Mouse (Mus musculus) midbrain, embryonic 13.5 days (tissue): ENCODE measurements around the gene Slc38a10. TPM values are rescaled to one million over a fixed set of nuclear protein-coding genes. Genes with fewer than 3 reads are reported as not detected.

ENCODE experiments used
- ATAC-seq: fragments of 200-750 bp; cut with Nextera tagmentation; 2 replicates; pipeline ENCODE4 v1.8.0; 2017; ENCODE audit warnings: mild to moderate bottlenecking, moderate TSS enrichment, moderate library complexity
- H3K27ac ChIP-seq: fragments of 300-500 bp; sonication (generic); 2 replicates; pipeline ENCODE4 v1.5.1; 2015; ENCODE audit warnings: inconsistent platforms, mild to moderate bottlenecking, moderate library complexity
- H3K27me3 ChIP-seq: fragments of 300-500 bp; sonication (generic); 2 replicates; pipeline ENCODE4 v1.6.1; 2015; ENCODE audit warnings: mild to moderate bottlenecking, inconsistent platforms
- H3K36me3 ChIP-seq: fragments of 300-500 bp; sonication (generic); 2 replicates; pipeline ENCODE4 v1.6.1; 2015; ENCODE audit warnings: mild to moderate bottlenecking, inconsistent platforms
- H3K4me1 ChIP-seq: fragments of 300-500 bp; sonication (generic); replicated peaks from 2 replicates; pipeline ENCODE4 v1.6.1; 2015; ENCODE audit warnings: inconsistent platforms
- H3K4me2 ChIP-seq: fragments of 300-500 bp; sonication (generic); replicated peaks from 2 replicates; pipeline ENCODE4 v1.6.1; 2015; ENCODE audit warnings: moderate library complexity, mild to moderate bottlenecking, inconsistent platforms
- H3K4me3 ChIP-seq: fragments of 300-500 bp; sonication (generic); replicated peaks from 2 replicates; pipeline ENCODE4 v1.5.1; 2015; ENCODE audit warnings: mild to moderate bottlenecking, inconsistent platforms
- H3K9ac ChIP-seq: fragments of 300-500 bp; sonication (generic); replicated peaks from 2 replicates; pipeline ENCODE4 v1.6.1; 2015; ENCODE audit warnings: mild to moderate bottlenecking, inconsistent platforms
- H3K9me3 ChIP-seq: fragments of 300-500 bp; sonication (generic); 2 replicates; pipeline ENCODE4 v1.6.1; 2016; ENCODE audit warnings: mild to moderate bottlenecking, inconsistent platforms
- WGBS: fragments of 180-500 bp; shearing (Covaris S2); methylation state at CpG from one replicate; pipeline ENCODE4 v1.1.7; 2015; 5-methylcytosine and 5-hydroxymethylcytosine counted together
- polyA plus RNA-seq: library from polyadenylated mRNA; unstranded; fragments of >200 nt; fragmentation: Nextera tagmentation; extraction: Ambion mirVana; gene quantifications from 2 replicates; pipeline ENCODE4 v1.2.1, GENCODE M21; 2015

Slc38a10 gene
- polyA plus RNA-seq, 1 experiment from 2014 or later = 109 TPM

DNA sequence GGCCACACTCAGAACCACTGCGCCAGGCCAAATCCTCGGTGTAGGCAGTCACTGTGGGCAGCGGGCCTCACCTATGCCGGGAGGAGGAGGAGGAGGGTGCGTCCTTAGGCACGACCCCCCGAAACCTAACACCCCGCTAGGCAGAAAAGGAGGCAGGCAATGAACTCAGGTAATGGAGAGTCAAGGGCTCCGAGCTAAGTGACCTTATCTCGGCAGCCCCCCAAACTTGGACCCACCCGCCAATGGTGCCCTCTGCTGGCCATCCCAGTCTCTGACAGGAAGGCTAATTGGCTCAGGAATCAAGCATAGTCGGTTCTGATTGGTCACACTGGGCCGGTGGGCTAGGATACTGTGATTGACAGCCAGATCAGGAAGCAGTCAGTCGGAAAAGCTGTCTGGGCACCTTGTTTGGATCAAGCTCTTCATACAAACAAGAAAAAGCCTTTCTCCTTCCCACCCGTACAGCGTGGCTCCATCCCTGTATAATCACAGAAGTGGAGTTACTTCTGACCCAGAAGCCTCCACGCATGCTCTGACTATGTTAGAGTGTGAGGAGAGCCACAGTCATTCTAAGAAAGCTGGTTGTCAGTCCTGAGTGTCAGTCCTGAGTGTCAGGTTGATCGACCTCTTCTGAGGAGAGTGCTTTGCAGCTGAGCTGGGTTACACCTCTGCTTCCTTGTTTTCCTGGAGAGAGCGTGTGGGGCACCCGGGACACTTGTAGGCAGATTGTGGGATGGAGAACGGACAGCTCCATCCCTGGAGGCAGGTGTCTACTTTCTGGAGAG lies 18.3 kb upstream of the Slc38a10 start:
- peak; percentile 89 for ATAC-seq
- Histone ChIP-seq H3K9me3 (no peaks in the 10 kb centered on the region), H3K4me1 (peaks cover 26% of the 10 kb centered on the region), H3K9ac (peak overlapping the region; percentile 36; the same call in 1 of the 2 replicates), H3K4me3 (peak overlapping the region; percentile 18), H3K27ac (peak overlapping the region; percentile 53), H3K36me3 (no peaks in the 10 kb centered on the region), H3K4me2 (peak overlapping the region; percentile 49), H3K27me3 (no peaks in the 10 kb centered on the region)
- 18% methylated on average over 21 of the region's 21 CpGs for WGBS

DNA sequence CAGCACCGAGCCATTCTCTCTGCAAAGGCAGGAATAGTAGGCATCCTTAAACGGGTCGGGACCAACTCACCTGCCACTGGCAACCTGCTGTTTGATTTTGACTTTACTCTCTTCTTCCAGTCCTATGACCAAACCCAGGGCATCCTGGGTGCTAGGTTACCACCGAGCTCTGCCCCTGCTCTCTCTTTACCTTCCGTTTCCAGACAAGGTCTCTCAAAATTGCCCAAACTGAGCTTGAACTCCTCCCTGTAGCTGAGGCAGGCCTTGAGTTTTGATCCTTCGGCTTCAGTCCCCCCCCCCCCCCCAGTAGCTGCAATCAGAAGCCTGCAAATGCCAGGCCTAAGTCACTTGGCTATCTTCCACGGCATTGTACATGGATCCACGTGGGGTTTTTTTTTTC lies 17.4 kb upstream of the Slc38a10 start:
- no peak overlapping the region for H3K4me2 ChIP-seq
- H3K4me1 ChIP-seq = peaks cover 30% of the 10 kb centered on the region
- no peak overlapping the region for H3K27ac ChIP-seq
- H3K9me3 ChIP-seq = no peaks in the 10 kb centered on the region
- H3K36me3 ChIP-seq = no peaks in the 10 kb centered on the region
- 86% methylated on average over 8 of the region's 8 CpGs for WGBS
- no peak for ATAC-seq
- H3K4me3 ChIP-seq = no peak overlapping the region
- H3K27me3 ChIP-seq = no peaks in the 10 kb centered on the region
- no peak overlapping the region for H3K9ac ChIP-seq

DNA sequence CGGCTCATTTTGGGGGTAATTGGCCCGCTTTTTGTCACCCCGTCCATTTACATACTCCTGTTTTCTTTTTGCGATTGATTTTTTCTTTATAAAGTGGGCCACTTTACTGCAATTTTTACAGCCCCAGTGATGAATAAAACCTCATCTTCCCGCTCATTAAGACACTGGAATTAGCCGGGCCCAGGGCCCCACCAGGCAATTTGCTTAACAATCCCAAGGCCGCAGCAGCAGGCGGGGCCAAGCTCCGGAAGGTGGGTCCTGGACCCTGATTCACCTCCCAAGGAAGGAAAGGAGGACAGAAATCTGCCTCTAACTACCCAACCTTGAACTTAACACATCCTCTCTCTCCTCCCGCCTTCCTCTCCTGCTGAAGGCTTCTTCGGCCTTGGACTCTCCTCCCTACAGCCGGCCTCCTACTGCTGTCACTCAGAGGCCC lies 16.8 kb upstream of the Slc38a10 start:
- no peak overlapping the region for H3K27ac ChIP-seq
- H3K4me2 ChIP-seq = no peak overlapping the region
- no peaks in the 10 kb centered on the region for H3K27me3 ChIP-seq
- peaks cover 30% of the 10 kb centered on the region for H3K4me1 ChIP-seq
- H3K9me3 ChIP-seq = no peaks in the 10 kb centered on the region
- no peaks in the 10 kb centered on the region for H3K36me3 ChIP-seq
- no peak overlapping the region for H3K4me3 ChIP-seq
- no peak for ATAC-seq
- H3K9ac ChIP-seq = no peak overlapping the region
- WGBS = 31% methylated on average over 12 of the region's 12 CpGs

GRCm38 (mm10) chr11:120167059-120167458 lies 15.9 kb upstream of the Slc38a10 start:
- Histone ChIP-seq H3K27ac (no peak overlapping the region), H3K4me3 (no peak overlapping the region), H3K4me2 (no peak overlapping the region), H3K9me3 (no peaks in the 10 kb centered on the region), H3K36me3 (no peaks in the 10 kb centered on the region), H3K9ac (no peak overlapping the region), H3K27me3 (no peaks in the 10 kb centered on the region), H3K4me1 (peaks cover 30% of the 10 kb centered on the region)
- 42% methylated on average over 5 of the region's 5 CpGs for WGBS
- no peak for ATAC-seq

DNA sequence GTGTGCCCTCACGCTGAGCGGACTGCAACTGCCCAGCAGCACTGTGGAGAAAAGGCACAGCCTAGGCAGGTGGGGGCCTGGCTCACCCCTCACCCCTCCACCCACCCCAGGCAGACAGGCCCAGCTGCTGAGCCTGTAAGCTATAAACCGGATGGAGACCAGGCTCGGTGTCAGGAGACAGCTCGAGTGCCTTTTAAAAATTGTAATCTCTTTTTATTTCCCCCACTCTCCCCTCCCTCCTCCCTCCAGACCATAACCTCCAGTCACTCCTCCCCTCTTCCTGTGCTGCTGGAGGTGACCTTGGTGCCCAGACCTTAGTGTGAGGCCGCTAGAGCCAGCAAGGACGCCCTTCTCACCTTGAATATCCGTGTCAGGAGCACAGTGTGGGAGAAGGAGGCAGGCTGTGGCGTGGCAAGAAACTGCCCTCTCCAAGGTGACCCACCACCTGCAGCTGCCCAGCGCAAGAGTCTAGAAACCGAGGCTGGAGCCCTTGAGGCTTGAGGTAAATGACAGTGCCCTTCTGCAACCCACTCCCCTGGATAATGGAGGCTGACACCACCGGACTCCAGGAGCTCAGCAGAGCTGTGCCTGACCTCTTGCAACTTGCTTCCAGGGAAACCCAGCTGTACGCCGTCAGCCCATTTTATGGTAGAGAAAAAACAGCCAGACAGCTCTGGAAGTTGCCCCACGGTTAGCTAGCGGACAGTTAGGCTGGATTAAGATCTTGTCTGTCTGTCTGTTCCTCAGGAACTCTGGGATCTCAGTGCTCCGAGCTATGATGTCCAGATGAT lies 13.5 kb upstream of the Slc38a10 start:
- Histone ChIP-seq H3K4me2 (no peak overlapping the region), H3K4me1 (peaks cover 28% of the 10 kb centered on the region), H3K9me3 (no peaks in the 10 kb centered on the region), H3K36me3 (no peaks in the 10 kb centered on the region), H3K4me3 (no peak overlapping the region), H3K9ac (0 out of 2 replicates have a peak overlapping the region, but pooled peaks have one; percentile 10), H3K27me3 (no peaks in the 10 kb centered on the region), H3K27ac (no peak overlapping the region)
- 73% methylated on average over 17 of the region's 17 CpGs for WGBS
- no peak for ATAC-seq

DNA sequence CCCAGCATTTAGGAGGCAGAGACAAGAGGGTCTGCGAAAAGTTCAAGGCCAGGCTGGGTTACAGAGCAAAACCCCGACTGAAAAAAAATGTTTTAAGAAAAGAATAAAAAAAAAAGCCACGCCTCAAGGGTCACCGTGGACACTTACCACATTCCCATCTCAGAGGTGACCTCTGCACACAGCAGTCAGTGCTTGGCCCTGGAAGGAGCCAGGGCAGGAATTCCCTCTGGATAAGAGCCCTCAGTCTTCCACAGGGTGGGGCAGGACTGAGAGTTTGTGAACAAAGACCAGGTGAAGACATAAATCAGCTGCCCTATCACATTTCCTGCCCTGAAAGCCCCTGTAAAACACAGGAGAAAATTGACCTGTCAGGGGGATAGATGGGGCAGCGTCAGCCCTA lies 12.9 kb upstream of the Slc38a10 start:
- Histone ChIP-seq H3K4me3 (no peak overlapping the region), H3K4me1 (peaks cover 22% of the 10 kb centered on the region), H3K27me3 (no peaks in the 10 kb centered on the region), H3K4me2 (no peak overlapping the region), H3K9ac (0 out of 2 replicates have a peak overlapping the region, but pooled peaks have one; percentile 10), H3K36me3 (no peaks in the 10 kb centered on the region), H3K27ac (no peak overlapping the region), H3K9me3 (no peaks in the 10 kb centered on the region)
- no peak for ATAC-seq
- WGBS = 73% methylated on average over 5 of the region's 5 CpGs

DNA sequence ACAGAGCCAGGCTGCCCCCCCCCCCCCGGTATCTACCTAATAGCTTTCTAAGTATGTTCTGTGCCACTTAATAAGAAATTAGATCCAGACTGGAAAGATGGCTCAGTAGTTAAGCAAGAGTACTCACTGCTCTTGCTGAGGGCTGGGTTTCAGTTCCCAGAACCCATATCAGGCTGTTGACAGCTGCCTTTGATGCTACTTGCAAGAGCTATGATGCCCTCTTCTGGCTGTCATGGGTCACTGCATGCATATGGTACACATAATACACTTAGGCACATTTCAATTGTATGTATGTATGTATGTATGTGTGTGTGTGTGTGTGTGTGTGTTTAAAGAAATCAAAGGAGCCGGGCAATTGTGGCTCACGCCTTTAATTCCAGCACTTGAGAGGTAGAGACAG lies 12.1 kb upstream of the Slc38a10 start:
- peaks cover 20% of the 10 kb centered on the region for H3K4me1 ChIP-seq
- H3K4me3 ChIP-seq = no peak overlapping the region
- no peaks in the 10 kb centered on the region for H3K36me3 ChIP-seq
- H3K4me2 ChIP-seq = no peak overlapping the region
- ATAC-seq = no peak
- no peaks in the 10 kb centered on the region for H3K27me3 ChIP-seq
- no peak overlapping the region for H3K27ac ChIP-seq
- WGBS = 86% methylated on average over 3 of the region's 3 CpGs
- H3K9ac ChIP-seq = no peak overlapping the region
- no peaks in the 10 kb centered on the region for H3K9me3 ChIP-seq

DNA sequence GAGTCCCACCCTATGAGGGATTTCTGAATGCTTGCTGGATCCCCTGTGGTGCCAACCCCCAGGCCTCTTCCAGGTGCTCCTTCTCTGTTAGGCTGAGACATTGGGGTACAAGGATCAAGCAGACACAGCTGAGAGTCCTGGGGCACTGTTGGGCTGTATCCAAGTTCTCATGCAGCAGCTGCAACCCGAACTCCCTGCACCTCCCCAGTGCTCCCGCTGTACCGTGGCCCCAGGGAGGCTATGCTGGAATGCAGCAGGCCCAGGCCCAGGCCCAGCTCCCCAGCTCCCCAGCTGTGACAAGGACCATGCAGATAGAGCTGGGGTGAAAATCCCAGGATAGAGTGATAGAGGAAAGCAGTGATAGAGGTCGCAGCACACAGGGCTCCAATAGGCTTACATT lies 10.1 kb upstream of the Slc38a10 start:
- Histone ChIP-seq H3K36me3 (no peaks in the 10 kb centered on the region), H3K9ac (no peak overlapping the region), H3K4me3 (no peak overlapping the region), H3K27ac (no peak overlapping the region), H3K4me1 (peaks cover 14% of the 10 kb centered on the region), H3K27me3 (no peaks in the 10 kb centered on the region), H3K4me2 (no peak overlapping the region), H3K9me3 (no peaks in the 10 kb centered on the region)
- WGBS = 36% methylated on average over 4 of the region's 4 CpGs
- no peak for ATAC-seq

GRCm38 (mm10) chr11:120160478-120160877 lies 9.3 kb upstream of the Slc38a10 start:
- Histone ChIP-seq H3K4me2 (no peak overlapping the region), H3K27me3 (no peaks in the 10 kb centered on the region), H3K4me3 (no peak overlapping the region), H3K36me3 (no peaks in the 10 kb centered on the region), H3K9me3 (no peaks in the 10 kb centered on the region), H3K9ac (no peak overlapping the region), H3K27ac (no peak overlapping the region), H3K4me1 (peaks cover 14% of the 10 kb centered on the region)
- ATAC-seq = no peak
- WGBS = 69% methylated on average over 4 of the region's 4 CpGs

DNA sequence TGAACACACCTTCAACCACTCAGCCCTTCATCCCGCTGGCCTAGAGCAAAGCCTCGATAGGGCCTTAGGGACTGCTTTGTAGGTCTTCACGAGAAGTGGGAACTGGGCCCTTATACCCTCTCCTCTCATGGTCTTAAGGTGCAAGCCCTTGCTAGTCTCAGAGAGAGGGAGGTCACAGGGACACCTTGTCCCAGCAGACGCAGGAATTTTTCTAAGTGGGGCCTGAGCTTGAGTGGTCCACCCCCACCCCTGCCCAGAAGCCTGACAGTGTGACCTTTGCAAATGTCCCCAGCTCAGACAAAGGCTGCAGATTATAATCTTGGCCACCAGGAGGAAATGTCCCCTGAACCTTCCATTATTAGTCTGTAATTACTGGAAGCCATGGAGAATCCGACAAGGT lies 8.5 kb upstream of the Slc38a10 start:
- no peak overlapping the region for H3K4me3 ChIP-seq
- no peak overlapping the region for H3K27ac ChIP-seq
- H3K9me3 ChIP-seq = no peaks in the 10 kb centered on the region
- H3K4me2 ChIP-seq = no peak overlapping the region
- H3K4me1 ChIP-seq = peaks cover 9% of the 10 kb centered on the region
- H3K9ac ChIP-seq = no peak overlapping the region
- ATAC-seq = no peak
- H3K36me3 ChIP-seq = no peaks in the 10 kb centered on the region
- no peaks in the 10 kb centered on the region for H3K27me3 ChIP-seq
- 67% methylated on average over 5 of the region's 5 CpGs for WGBS

GRCm38 (mm10) chr11:120158828-120159227 lies 7.7 kb upstream of the Slc38a10 start:
- Histone ChIP-seq H3K4me2 (no peak overlapping the region), H3K9me3 (no peaks in the 10 kb centered on the region), H3K4me3 (no peak overlapping the region), H3K4me1 (peaks cover 3% of the 10 kb centered on the region), H3K27ac (no peak overlapping the region), H3K36me3 (no peaks in the 10 kb centered on the region), H3K9ac (no peak overlapping the region), H3K27me3 (no peaks in the 10 kb centered on the region)
- WGBS = 54% methylated on average over 5 of the region's 5 CpGs
- ATAC-seq = no peak

GRCm38 (mm10) chr11:120150440-120151112 lies 570 bp downstream of the Slc38a10 start:
- H3K9me3 ChIP-seq = no peaks in the 10 kb centered on the region
- peaks cover 18% of the 10 kb centered on the region for H3K4me1 ChIP-seq
- ATAC-seq = no peak; the same call in 1 of the 2 replicates
- no peaks in the 10 kb centered on the region for H3K27me3 ChIP-seq
- peak overlapping the region; percentile 84 for H3K27ac ChIP-seq
- WGBS = under 1% methylated on average over 44 of the region's 44 CpGs
- H3K4me2 ChIP-seq = peak overlapping the region; percentile 84
- peak overlapping the region; percentile 90 for H3K4me3 ChIP-seq
- peak overlapping the region; percentile 89 for H3K9ac ChIP-seq
- H3K36me3 ChIP-seq = no peaks in the 10 kb centered on the region
